Mouse (Mus musculus): Measurements from ENCODE around the gene Gm10337. TPM values are rescaled to one million over a fixed set of nuclear protein-coding genes. Genes with fewer than 3 reads are reported as not detected.

Gene Gm10337
- polyA plus RNA-seq, 2 experiments, result not detected

GRCm38 (mm10) chr15:102515261-102515660 lies 11.7 kb downstream of the Gm10337 start:
- no peaks in the 10 kb centered on the region for H3K36me3 ChIP-seq (replicated peaks; ENCODE audit: control insufficient read depth, insufficient read depth, low read depth)
- WGBS (ENCODE audit: insufficient replicate concordance), result 57% methylated on average over 2 of the region's 2 CpGs
- no peak overlapping the region for H3K27ac ChIP-seq
- H3K9ac ChIP-seq (replicated peaks), result no peak overlapping the region
- no peak for TF ChIP-seq CTCF (IDR thresholded peaks at IDR 0.05; ENCODE audit: low read depth)
- TF ChIP-seq EP300 (IDR thresholded peaks at IDR 0.05; ENCODE audit: low read depth), result no peak
- ATAC-seq (ENCODE audit: insufficient read depth) (no peak), DNase-seq (ENCODE audit: low read depth in 3 of 3, low spot score in 3 of 3) (no peak)
- no peak overlapping the region for H3K4me3 ChIP-seq (ENCODE audit: insufficient read depth in 1 of 2, low read depth in 2 of 2, low read length in 2 of 2)
- H3K27me3 ChIP-seq (ENCODE audit: control insufficient read depth, insufficient read depth, low read length), result peaks cover 3% of the 10 kb centered on the region
- H3K9me3 ChIP-seq (ENCODE audit: control insufficient read depth, low read length), result no peaks in the 10 kb centered on the region
- H3K4me2 ChIP-seq (ENCODE audit: low read depth), result no peak overlapping the region; the same call in 1 of the 2 replicates
- peaks cover 11 to 18% of the 10 kb centered on the region in 2 experiments for H3K4me1 ChIP-seq (replicated peaks; ENCODE audit: control insufficient read depth in 2 of 2, insufficient read depth in 2 of 2, low read length in 1 of 2)

- no peaks in the 10 kb centered on the region for H3K36me3 ChIP-seq (replicated peaks; ENCODE audit: control insufficient read depth, insufficient read depth, low read depth)
- no peak overlapping the region for H3K4me3 ChIP-seq (ENCODE audit: insufficient read depth in 1 of 2, low read depth in 2 of 2, low read length in 2 of 2)
- no peak overlapping the region for H3K9ac ChIP-seq (replicated peaks)
- H3K27ac ChIP-seq, result no peak overlapping the region
- ATAC-seq (ENCODE audit: insufficient read depth) (no peak), DNase-seq (ENCODE audit: low read depth in 3 of 3, low spot score in 3 of 3) (no peak)
- no peak for TF ChIP-seq CTCF (IDR thresholded peaks at IDR 0.05; ENCODE audit: low read depth)
- TF ChIP-seq EP300 (IDR thresholded peaks at IDR 0.05; ENCODE audit: low read depth), result no peak
- peaks cover 3% of the 10 kb centered on the region for H3K27me3 ChIP-seq (ENCODE audit: control insufficient read depth, insufficient read depth, low read length)
- H3K4me1 ChIP-seq (replicated peaks; ENCODE audit: control insufficient read depth in 2 of 2, insufficient read depth in 2 of 2, low read length in 1 of 2), result peaks cover 11 to 17% of the 10 kb centered on the region in 2 experiments
- 74% methylated on average over 4 of the region's 4 CpGs for WGBS (ENCODE audit: insufficient replicate concordance)
- peak overlapping the region; percentile 100 for H3K4me2 ChIP-seq (ENCODE audit: low read depth)
- no peaks in the 10 kb centered on the region for H3K9me3 ChIP-seq (ENCODE audit: control insufficient read depth, low read length)
These were observed 12.3 kb downstream of the Gm10337 start for GRCm38 (mm10) chr15:102515791-102516190.

DNA sequence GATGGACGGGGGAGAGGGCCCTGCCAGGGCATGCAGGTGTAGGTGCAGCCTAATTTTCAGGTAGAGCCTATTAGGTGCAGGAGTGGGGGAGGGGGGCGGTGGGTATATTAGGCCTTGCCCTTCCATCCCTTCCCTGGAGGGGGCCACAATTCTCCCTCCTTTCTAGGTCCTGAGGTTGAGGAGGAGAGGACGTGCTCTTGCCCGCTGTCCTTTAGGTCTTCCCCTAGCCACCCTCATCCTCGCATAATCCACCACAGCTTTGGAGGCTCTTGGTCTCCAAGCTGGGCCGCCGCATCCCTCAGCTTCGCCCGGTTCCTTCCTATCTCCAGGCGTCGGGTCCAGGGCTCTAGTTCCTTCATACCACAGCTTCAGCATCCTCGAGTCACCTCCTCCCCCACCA lies 12.8 kb downstream of the Gm10337 start:
- no peak for DNase-seq (ENCODE audit: low read depth in 3 of 3, low spot score in 3 of 3)
- 9% methylated on average over 12 of the region's 12 CpGs for WGBS (ENCODE audit: insufficient replicate concordance)
- Histone ChIP-seq H3K36me3 (replicated peaks; ENCODE audit: control insufficient read depth, insufficient read depth, low read depth) (no peaks in the 10 kb centered on the region), H3K4me3 (ENCODE audit: insufficient read depth in 1 of 2, low read depth in 2 of 2, low read length in 2 of 2) (peak overlapping the region; percentile 72 to 79), H3K27ac (no peak overlapping the region), H3K9me3 (ENCODE audit: control insufficient read depth, low read length) (no peaks in the 10 kb centered on the region), H3K4me1 (replicated peaks; ENCODE audit: control insufficient read depth in 2 of 2, insufficient read depth in 2 of 2, low read length in 1 of 2) (peaks cover 11 to 13% of the 10 kb centered on the region in 2 experiments), H3K27me3 (ENCODE audit: control insufficient read depth, insufficient read depth, low read length) (peaks cover 3% of the 10 kb centered on the region), H3K9ac (replicated peaks) (peak overlapping the region; percentile 70), H3K4me2 (ENCODE audit: low read depth) (peak overlapping the region; percentile 100)
- TF ChIP-seq CTCF (IDR thresholded peaks at IDR 0.05; ENCODE audit: low read depth) (no peak), EP300 (IDR thresholded peaks at IDR 0.05; ENCODE audit: low read depth) (no peak)
- no peak for ATAC-seq (ENCODE audit: insufficient read depth)

DNA sequence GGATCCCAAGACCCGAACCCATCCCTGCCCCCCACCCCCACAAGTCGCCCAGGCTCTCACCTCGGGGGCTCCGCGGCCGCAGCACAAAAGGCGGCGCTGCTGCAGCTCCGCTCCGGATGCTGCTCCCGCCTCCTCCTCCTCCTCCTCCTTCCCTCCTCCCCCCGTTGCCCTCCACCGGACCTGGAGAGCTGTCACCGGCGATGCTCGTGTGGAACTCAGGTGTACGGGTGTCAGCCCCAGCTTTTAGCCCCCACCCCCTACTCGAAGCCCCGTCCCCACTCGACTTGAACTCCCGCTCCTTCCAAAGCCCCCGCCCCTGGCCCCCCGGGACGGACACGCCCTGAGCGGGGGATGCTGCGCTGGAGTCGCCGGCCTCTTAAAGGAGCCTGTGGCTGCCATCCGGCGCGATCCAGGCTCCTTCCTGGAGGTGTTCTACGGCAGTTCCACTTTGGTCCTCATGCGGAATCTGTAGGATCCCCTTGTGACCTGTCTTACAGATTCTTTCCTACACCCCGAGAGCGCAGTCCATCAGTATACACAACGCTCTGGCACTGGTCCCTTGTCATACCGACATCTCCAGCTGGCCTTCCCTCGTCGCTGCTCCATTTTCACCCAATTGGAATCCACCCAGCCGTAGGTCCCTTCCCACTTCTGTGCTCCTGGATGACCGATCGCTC lies 13.3 kb downstream of the Gm10337 start, which contains the start of gene Map3k12:
Gene Map3k12, minus strand, starts transcription at position 337 of the 677 bp plus-strand sequence.
- DNase-seq (ENCODE audit: low read depth in 3 of 3, low spot score in 3 of 3) (peak in 2 of 3 experiments; percentile 32 to 44), ATAC-seq (ENCODE audit: insufficient read depth) (no peak)
- H3K27me3 ChIP-seq (ENCODE audit: control insufficient read depth, insufficient read depth, low read length), result peaks cover 3% of the 10 kb centered on the region
- peak within 1 kb of the TSS; percentile 75 for H3K27ac ChIP-seq
- H3K9me3 ChIP-seq (ENCODE audit: control insufficient read depth, low read length), result no peaks in the 10 kb centered on the region
- H3K36me3 ChIP-seq (replicated peaks; ENCODE audit: control insufficient read depth, insufficient read depth, low read depth), result no peaks in the 10 kb centered on the region
- H3K4me2 ChIP-seq (ENCODE audit: low read depth), result peak within 1 kb of the TSS; percentile 100
- peaks cover 11 to 13% of the 10 kb centered on the region in 2 experiments for H3K4me1 ChIP-seq (replicated peaks; ENCODE audit: control insufficient read depth in 2 of 2, insufficient read depth in 2 of 2, low read length in 1 of 2)
- H3K9ac ChIP-seq (replicated peaks), result peak within 1 kb of the TSS; percentile 70
- under 1% methylated on average over 43 of the region's 43 CpGs for WGBS (ENCODE audit: insufficient replicate concordance)
- peak within 1 kb of the TSS; percentile 72 to 79 for H3K4me3 ChIP-seq (ENCODE audit: insufficient read depth in 1 of 2, low read depth in 2 of 2, low read length in 2 of 2)
- TF ChIP-seq EP300 (IDR thresholded peaks at IDR 0.05; ENCODE audit: low read depth) (no peak), CTCF (IDR thresholded peaks at IDR 0.05; ENCODE audit: low read depth) (peak; percentile 43)

DNA sequence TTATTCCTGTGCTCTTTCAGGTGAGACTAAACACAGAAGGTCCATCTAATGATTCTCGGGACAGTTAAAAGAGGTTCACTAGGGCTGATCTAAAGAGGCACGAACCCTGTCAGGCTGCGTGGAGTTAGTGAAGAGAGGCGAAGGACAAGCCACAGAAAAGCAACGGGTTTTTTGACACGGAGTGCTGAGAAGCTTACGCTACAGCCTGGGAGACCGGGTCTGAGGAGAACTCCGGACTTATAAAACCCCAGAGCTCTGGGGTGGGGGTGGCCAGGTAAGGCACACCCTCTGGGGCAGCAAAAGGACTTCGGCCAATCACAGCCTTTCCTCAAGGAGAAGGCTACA lies 14.1 kb downstream of the Gm10337 start:
- Histone ChIP-seq H3K27me3 (ENCODE audit: control insufficient read depth, insufficient read depth, low read length) (peaks cover 3% of the 10 kb centered on the region), H3K36me3 (replicated peaks; ENCODE audit: control insufficient read depth, insufficient read depth, low read depth) (no peaks in the 10 kb centered on the region), H3K4me1 (replicated peaks; ENCODE audit: control insufficient read depth in 2 of 2, insufficient read depth in 2 of 2, low read length in 1 of 2) (peaks cover 11 to 13% of the 10 kb centered on the region in 2 experiments), H3K27ac (peak overlapping the region; percentile 75), H3K4me2 (ENCODE audit: low read depth) (peak overlapping the region; percentile 100), H3K4me3 (ENCODE audit: insufficient read depth in 1 of 2, low read depth in 2 of 2, low read length in 2 of 2) (peak overlapping the region; percentile 72 to 79), H3K9ac (replicated peaks) (peak overlapping the region; percentile 70), H3K9me3 (ENCODE audit: control insufficient read depth, low read length) (no peaks in the 10 kb centered on the region)
- DNase-seq (ENCODE audit: low read depth in 3 of 3, low spot score in 3 of 3) (no peak), ATAC-seq (ENCODE audit: insufficient read depth) (no peak)
- under 1% methylated on average over 10 of the region's 10 CpGs for WGBS (ENCODE audit: insufficient replicate concordance)
- TF ChIP-seq EP300 (IDR thresholded peaks at IDR 0.05; ENCODE audit: low read depth) (no peak), CTCF (IDR thresholded peaks at IDR 0.05; ENCODE audit: low read depth) (no peak)

Measured in liver, embryonic 14.5 days (tissue).